Mouse (Mus musculus) neural tube, embryonic 11.5 days (tissue): ENCODE measurements around the gene Btg1-ps2. TPM values are rescaled to one million over a fixed set of nuclear protein-coding genes. Genes with fewer than 3 reads are reported as not detected.
"Not testable (repeated sequence)": the region's sequence is repeated elsewhere in the genome, so short reads cannot be mapped to it uniquely, and the experiment has no call there.

ENCODE experiments used
- ATAC-seq: fragments of 200-750 bp; cut with Nextera tagmentation; 2 replicates; pipeline ENCODE4 v1.8.0; 2017; ENCODE audit warnings: moderate number of reproducible peaks, mild to moderate bottlenecking, moderate TSS enrichment, moderate library complexity; ENCODE audit not compliant: insufficient read depth, low FRiP score, low TSS enrichment
- DNase-seq: peaks from one replicate; pipeline ENCODE4 v3.0.0-alpha.2; 2015; ENCODE audit warnings: low spot score
- H3K27ac ChIP-seq: fragments of 300-500 bp; sonication (generic); 2 replicates; pipeline ENCODE4 v1.5.1; 2014; ENCODE audit warnings: low read depth, mild to moderate bottlenecking, low read length
- H3K27me3 ChIP-seq: fragments of 300-500 bp; sonication (generic); 2 replicates; pipeline ENCODE4 v1.6.1; 2014; ENCODE audit warnings: mild to moderate bottlenecking, low read length, mixed read lengths; ENCODE audit not compliant: control insufficient read depth, insufficient read depth
- H3K36me3 ChIP-seq: fragments of 300-500 bp; sonication (generic); 2 replicates; pipeline ENCODE4 v1.6.1; 2014; ENCODE audit warnings: mild to moderate bottlenecking, low read length, moderate library complexity, mixed read lengths; ENCODE audit not compliant: control insufficient read depth, insufficient read depth
- H3K4me1 ChIP-seq: fragments of 300-500 bp; sonication (generic); 2 replicates; pipeline ENCODE4 v1.6.1; 2014; ENCODE audit warnings: low read length, mixed read lengths; ENCODE audit not compliant: control insufficient read depth, insufficient read depth
- H3K4me2 ChIP-seq: fragments of 300-500 bp; sonication (generic); 2 replicates; pipeline ENCODE4 v1.6.1; 2014; ENCODE audit warnings: low read depth, mild to moderate bottlenecking, moderate library complexity
- H3K4me3 ChIP-seq: fragments of 300-500 bp; sonication (generic); 2 replicates; pipeline ENCODE4 v1.5.1; 2014; ENCODE audit warnings: low read depth, low read length
- H3K9ac ChIP-seq: fragments of 300-500 bp; sonication (generic); 2 replicates; pipeline ENCODE4 v1.6.1; 2014; ENCODE audit warnings: mild to moderate bottlenecking, low read length
- H3K9me3 ChIP-seq: fragments of 300-500 bp; sonication (generic); 2 replicates; pipeline ENCODE4 v1.6.1; 2016; ENCODE audit warnings: low read length; ENCODE audit not compliant: control insufficient read depth
- WGBS: fragments of 180-500 bp; shearing (Covaris S2); extraction: QIAGEN DNeasy Blood & Tissue Kit; methylation state at CpG from one replicate; pipeline ENCODE4 v1.1.7; 2014; 5-methylcytosine and 5-hydroxymethylcytosine counted together
- polyA plus RNA-seq: library from polyadenylated mRNA; unstranded; fragments of >200 nt; fragmentation: Nextera tagmentation; extraction: Ambion mirVana; gene quantifications from 2 replicates; pipeline ENCODE4 v1.2.1, GENCODE M21; 2014

The Btg1-ps2 gene
- not detected in 2 replicates for polyA plus RNA-seq

GRCm38 (mm10) chrX:38043014-38043413 is at the start of gene Btg1-ps2:
Gene Btg1-ps2 (minus strand): TSS chrX:38043114.
- not testable (repeated sequence) for H3K4me3 ChIP-seq, H3K4me2 ChIP-seq, H3K27ac ChIP-seq, H3K9ac ChIP-seq, H3K27me3 ChIP-seq, ATAC-seq, H3K9me3 ChIP-seq, H3K4me1 ChIP-seq, H3K36me3 ChIP-seq, DNase-seq

GRCm38 (mm10) chrX:38085041-38085440 is 42.1 kb upstream of the Btg1-ps2 start, which contains the start of gene Rhox11:
Gene Rhox11 (minus strand): TSS chrX:38085141.
- ATAC-seq (no peak), DNase-seq (no peak)
- Histone ChIP-seq H3K36me3 (no peaks in the 10 kb centered on the region), H3K4me3 (no peak within 1 kb of the TSS), H3K27ac (no peak within 1 kb of the TSS), H3K27me3 (no peaks in the 10 kb centered on the region), H3K4me2 (no peak within 1 kb of the TSS), H3K9ac (no peak within 1 kb of the TSS), H3K4me1 (no peaks in the 10 kb centered on the region), H3K9me3 (no peaks in the 10 kb centered on the region)
- 88% methylated on average over 9 of the region's 9 CpGs for WGBS

GRCm38 (mm10) chrX:38084226-38084625 is 41.3 kb upstream of the Btg1-ps2 start:
- Histone ChIP-seq H3K4me3 (no peak overlapping the region), H3K4me2 (no peak overlapping the region), H3K36me3 (no peaks in the 10 kb centered on the region), H3K4me1 (no peaks in the 10 kb centered on the region), H3K9ac (no peak overlapping the region), H3K9me3 (no peaks in the 10 kb centered on the region), H3K27me3 (no peaks in the 10 kb centered on the region), H3K27ac (no peak overlapping the region)
- DNase-seq: peak; percentile 61
- 20% methylated on average over 12 of the region's 12 CpGs for whole genome bisulfite sequencing
- ATAC-seq: no peak

GRCm38 (mm10) chrX:38066175-38066574 is 23.3 kb upstream of the Btg1-ps2 start, which contains the start of gene Rhox10:
Gene Rhox10 (plus strand): TSS chrX:38066475.
- H3K27ac ChIP-seq: no peak within 1 kb of the TSS
- no peak within 1 kb of the TSS for H3K4me2 ChIP-seq
- no peak for DNase-seq
- ATAC-seq: no peak
- H3K36me3 ChIP-seq: no peaks in the 10 kb centered on the region
- no peaks in the 10 kb centered on the region for H3K27me3 ChIP-seq
- no peak within 1 kb of the TSS for H3K9ac ChIP-seq
- H3K4me3 ChIP-seq: no peak within 1 kb of the TSS
- 90% methylated on average over 11 of the region's 11 CpGs for WGBS
- no peaks in the 10 kb centered on the region for H3K4me1 ChIP-seq
- no peaks in the 10 kb centered on the region for H3K9me3 ChIP-seq

- Histone ChIP-seq H3K9ac (no peak overlapping the region), H3K4me2 (no peak overlapping the region), H3K27ac (no peak overlapping the region), H3K9me3 (no peaks in the 10 kb centered on the region), H3K4me1 (no peaks in the 10 kb centered on the region), H3K27me3 (no peaks in the 10 kb centered on the region), H3K36me3 (no peaks in the 10 kb centered on the region), H3K4me3 (no peak overlapping the region)
- DNase-seq (no peak), ATAC-seq (no peak)
- 0% methylated on average over 1 of the region's 1 CpGs for whole genome bisulfite sequencing
Measured at GRCm38 (mm10) chrX:38061544-38061943, 18.6 kb upstream of the Btg1-ps2 start.

GRCm38 (mm10) chrX:38039666-38040065 is 3.2 kb downstream of the Btg1-ps2 start:
- H3K36me3 ChIP-seq: no peaks in the 10 kb centered on the region
- H3K4me3 ChIP-seq: no peak overlapping the region
- no peak overlapping the region for H3K4me2 ChIP-seq
- H3K9me3 ChIP-seq: no peaks in the 10 kb centered on the region
- no peak overlapping the region for H3K27ac ChIP-seq
- no peaks in the 10 kb centered on the region for H3K4me1 ChIP-seq
- no peak overlapping the region for H3K9ac ChIP-seq
- DNase-seq (no peak), ATAC-seq (no peak)
- no peaks in the 10 kb centered on the region for H3K27me3 ChIP-seq
- WGBS: 93% methylated on average over 5 of the region's 5 CpGs

- no peak overlapping the region for H3K27ac ChIP-seq
- H3K9me3 ChIP-seq: no peaks in the 10 kb centered on the region
- H3K36me3 ChIP-seq: no peaks in the 10 kb centered on the region
- DNase-seq (no peak), ATAC-seq (no peak)
- 53% methylated on average over 2 of the region's 2 CpGs for WGBS
- H3K4me1 ChIP-seq: no peaks in the 10 kb centered on the region
- no peak overlapping the region for H3K9ac ChIP-seq
- no peaks in the 10 kb centered on the region for H3K27me3 ChIP-seq
- H3K4me2 ChIP-seq: no peak overlapping the region
- H3K4me3 ChIP-seq: no peak overlapping the region
Measured at GRCm38 (mm10) chrX:38033841-38034240, 9.1 kb downstream of the Btg1-ps2 start.

GRCm38 (mm10) chrX:38018597-38018996 is 24.3 kb downstream of the Btg1-ps2 start, which contains the start of gene Btg1-ps1:
Gene Btg1-ps1 (minus strand): TSS chrX:38018815.
- H3K27ac ChIP-seq, H3K4me1 ChIP-seq, H3K4me3 ChIP-seq, H3K36me3 ChIP-seq, H3K27me3 ChIP-seq, H3K9me3 ChIP-seq, H3K4me2 ChIP-seq, ATAC-seq, DNase-seq, H3K9ac ChIP-seq: not testable (repeated sequence)

- Histone ChIP-seq H3K9me3 (no peaks in the 10 kb centered on the region), H3K27ac (no peak overlapping the region), H3K4me3 (no peak overlapping the region), H3K4me1 (no peaks in the 10 kb centered on the region), H3K9ac (no peak overlapping the region), H3K4me2 (no peak overlapping the region), H3K36me3 (no peaks in the 10 kb centered on the region), H3K27me3 (no peaks in the 10 kb centered on the region)
- DNase-seq (no peak), ATAC-seq (no peak)
- WGBS: 88% methylated on average over 2 of the region's 2 CpGs
Measured at GRCm38 (mm10) chrX:38008756-38009155, 34.2 kb downstream of the Btg1-ps2 start.
